Mouse (Mus musculus) fat pad, adult 2 months (tissue): ENCODE measurements at regions not wholly inside any gene's neighbourhood (a gene's known extent, or its start where the extent isn't known, plus 50 kb on each side); places are given as distances from the start of the nearest gene placed in this dataset.

Source experiments
- DNase-seq: peaks from one replicate; pipeline ENCODE4 v3.0.0-alpha.2; 2011; ENCODE audit warnings: low read depth, low spot score; ENCODE audit errors: extremely low read depth

- DNase-seq, result no peak
Measured at GRCm38 (mm10) chr4:142967604-142968003, 245.2 kb downstream of the Prdm2 start.

GRCm38 (mm10) chr4:142956832-142957429 is 255.9 kb downstream of the Prdm2 start:
- no peak for DNase-seq

DNA sequence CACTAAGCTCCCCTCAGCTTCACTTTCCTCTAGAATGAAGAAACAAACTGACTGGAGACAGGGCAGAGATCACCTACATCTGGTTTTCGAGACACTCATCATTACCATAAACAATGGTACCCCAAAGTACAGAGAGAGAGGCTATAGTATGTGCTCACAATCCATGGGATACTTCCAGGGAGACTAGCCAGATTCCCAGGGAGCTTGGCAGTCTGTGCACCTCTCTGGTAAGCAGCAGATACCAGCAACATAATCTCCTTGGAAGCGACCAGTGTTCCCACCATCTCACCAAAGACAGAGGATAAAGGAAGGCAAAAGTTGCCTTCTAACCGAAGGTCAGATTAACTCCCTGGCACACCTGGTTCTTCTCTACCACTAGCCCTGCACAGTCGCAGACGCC is 256.4 kb downstream of the Prdm2 start:
- DNase-seq, result no peak

DNA sequence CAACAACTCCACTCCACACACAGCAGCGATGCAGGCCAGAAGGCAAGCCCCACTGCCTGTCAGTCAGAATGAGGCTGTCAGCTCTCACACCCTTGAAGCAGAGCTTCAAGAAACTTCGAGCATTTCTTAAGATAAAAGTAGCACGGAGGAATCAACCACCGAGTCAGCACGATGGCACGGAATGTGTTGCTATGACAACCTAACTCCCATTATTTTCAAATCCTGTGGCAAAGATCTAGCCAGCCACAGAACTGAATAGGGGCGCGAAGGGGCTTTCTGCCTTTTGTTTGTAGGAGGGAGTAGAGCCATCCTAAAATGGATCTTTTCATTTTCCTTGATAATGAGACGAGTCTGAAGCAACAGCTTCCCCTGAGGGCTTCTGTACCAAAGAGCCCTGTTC is 259.1 kb downstream of the Prdm2 start:
- no peak for DNase-seq

DNA sequence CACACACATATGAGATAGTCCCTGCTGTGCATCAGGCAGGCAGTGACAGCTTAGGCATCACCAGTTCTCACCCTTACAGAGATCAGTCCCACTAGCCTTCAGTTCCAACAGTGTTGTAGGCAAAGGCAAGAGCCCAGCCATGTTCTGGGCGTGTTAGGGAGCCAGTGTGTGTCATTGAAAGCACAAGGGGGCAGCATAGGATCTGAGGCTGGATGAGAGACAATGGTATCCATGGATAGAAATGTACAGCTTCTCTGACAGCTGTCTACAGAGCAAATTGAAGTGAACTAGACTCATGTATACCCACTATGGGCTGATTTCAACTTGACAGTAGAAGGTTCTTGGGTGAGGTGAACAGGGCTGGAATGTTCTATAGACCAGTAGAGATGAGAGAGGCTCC is 259.9 kb downstream of the Prdm2 start:
- DNase-seq, result no peak

- no peak for DNase-seq
Measured at GRCm38 (mm10) chr4:142947673-142948072, 265.1 kb downstream of the Prdm2 start.

DNA sequence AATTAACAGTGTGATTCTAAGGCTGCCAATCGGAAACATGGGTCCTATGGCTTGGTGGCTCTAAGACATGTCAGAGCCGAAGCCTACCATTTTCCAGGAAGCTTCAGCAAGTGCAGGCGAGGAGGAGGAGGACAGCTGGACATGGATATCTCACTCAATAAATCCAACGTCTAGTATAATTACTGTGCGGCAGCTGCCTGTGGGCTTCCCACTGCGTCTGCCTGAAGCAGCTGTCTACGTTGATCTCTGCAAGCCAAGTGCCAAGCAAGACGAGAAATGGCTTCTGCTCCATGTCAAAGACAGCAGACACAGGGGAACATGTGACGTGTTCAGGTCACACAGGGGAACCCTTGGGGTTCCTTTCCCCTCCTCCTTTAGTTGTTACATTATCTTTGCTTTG is 279.2 kb downstream of the Prdm2 start:
- no peak for DNase-seq

DNA sequence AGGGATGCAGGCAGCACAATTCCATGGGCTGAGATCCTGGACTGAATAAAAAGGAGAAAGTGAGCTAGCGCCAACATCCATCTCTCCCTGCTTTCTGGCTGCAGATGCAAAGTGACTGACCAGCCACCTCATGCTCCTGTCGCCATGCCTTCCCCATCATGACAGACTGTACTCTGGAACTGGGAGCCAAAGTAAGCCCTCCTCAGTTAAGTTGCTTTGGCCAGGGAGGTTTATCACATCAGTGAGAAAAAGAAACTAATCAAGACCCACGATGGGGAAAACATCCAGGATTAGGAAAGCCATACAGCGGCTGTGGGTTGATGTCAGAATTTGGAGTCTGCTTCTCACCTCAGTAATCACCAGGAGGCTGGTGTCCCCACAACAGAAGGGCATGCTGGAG is 283.6 kb downstream of the Prdm2 start:
- DNase-seq, result no peak

DNA sequence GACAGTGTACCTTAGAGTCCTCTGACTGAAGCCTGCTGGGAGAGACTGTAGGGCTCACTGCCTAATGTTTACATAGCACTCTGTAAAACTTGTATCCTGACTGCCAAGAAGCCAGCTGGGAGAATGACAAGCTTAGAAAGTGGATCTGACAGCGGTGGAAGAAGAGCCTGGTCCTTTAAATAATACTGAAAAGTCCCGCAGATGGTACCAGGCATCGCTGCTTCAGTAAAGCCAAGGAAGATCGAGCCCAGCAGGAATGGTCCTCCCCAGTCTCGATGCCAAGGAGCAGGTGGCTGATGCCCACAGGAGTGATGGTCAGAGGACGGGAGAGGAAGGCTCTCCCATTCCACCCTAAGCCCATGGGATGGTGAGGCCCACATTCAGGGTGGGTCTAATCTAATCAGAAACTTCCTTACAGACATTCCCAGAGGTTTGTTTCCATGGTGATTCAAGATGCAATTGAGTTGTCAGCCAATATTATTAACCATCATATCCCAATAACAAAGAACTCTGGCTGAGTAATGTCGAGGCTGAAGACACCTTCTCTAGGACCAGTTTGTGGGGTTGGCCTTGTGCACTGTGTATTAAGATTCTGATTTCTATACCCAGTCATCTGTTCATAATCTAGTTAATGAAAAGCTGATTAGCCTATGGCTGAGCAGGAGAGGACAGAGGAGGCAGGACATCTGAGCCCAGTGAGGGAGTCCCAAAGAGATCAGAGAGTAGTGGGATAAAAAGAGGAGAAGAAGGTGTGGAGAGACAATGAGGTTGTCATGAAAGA is 285.3 kb downstream of the Prdm2 start:
- DNase-seq, result no peak

DNA sequence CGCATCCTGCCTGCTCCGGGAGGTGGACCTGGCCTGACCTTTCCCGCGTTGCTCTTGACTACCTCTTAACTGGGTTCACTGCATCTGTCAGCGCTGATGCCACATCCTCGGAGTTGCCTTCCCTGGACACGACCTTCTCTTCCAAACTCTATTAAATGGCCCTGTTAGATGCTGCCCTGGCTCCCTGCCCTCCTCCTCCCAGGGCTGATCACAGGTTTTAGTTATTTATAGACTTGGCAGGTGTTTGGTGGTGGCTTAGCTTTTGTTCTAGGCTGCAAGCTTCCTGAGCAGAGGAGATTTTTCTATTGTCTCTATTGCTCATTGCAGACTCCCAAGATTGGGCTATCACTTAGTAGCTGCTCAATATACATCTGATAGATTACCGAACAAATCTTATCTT is 287.7 kb downstream of the Prdm2 start:
- no peak for DNase-seq

DNA sequence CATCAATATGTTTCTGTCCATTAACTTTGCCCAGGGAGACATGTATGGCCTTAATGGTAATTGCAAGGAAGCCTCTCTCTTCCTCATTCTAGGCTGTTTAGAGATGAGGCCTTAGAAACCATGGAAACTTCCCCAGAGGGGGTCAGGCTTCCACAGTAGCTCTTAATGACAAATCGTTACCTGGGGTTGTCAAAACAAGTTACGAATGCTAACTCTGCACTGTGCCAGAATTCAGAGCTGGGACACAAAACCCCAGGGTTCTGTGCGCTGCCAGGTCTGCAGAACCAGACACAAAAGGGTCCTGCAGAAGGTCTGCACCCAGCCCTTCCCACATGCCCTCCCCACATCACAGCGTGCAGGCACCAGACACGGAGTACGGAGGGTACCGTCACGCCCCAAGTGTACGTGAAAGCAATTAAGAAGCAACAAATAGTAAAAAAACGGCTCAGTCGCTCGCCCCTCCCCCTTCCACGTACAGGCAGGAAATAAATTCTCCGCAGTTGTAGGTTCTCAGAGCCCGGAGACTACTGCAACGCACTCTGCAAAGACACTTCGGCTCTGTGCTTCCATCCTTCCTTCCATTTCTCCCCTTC is 303.3 kb downstream of the Prdm2 start:
- DNase-seq, result no peak

DNA sequence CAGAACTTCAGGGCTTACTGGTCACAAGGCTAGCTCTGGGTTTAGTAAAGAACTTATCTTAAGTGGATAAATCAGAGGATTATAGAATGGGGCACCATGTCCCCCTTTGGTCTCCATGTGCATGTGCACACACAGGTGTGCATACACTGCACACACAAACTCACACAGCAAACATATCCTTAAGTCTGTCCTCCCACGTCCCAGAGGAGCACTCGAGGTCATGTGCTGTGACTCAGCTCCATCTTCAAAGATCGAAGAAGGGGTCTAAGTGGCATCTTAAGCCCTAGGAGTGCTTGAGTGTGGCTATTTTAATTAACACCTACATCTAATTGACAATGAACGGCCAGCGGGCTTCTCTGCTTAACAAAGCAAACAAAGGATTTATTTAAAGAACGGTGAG is 304.0 kb downstream of the Prdm2 start:
- DNase-seq, result no peak

DNA sequence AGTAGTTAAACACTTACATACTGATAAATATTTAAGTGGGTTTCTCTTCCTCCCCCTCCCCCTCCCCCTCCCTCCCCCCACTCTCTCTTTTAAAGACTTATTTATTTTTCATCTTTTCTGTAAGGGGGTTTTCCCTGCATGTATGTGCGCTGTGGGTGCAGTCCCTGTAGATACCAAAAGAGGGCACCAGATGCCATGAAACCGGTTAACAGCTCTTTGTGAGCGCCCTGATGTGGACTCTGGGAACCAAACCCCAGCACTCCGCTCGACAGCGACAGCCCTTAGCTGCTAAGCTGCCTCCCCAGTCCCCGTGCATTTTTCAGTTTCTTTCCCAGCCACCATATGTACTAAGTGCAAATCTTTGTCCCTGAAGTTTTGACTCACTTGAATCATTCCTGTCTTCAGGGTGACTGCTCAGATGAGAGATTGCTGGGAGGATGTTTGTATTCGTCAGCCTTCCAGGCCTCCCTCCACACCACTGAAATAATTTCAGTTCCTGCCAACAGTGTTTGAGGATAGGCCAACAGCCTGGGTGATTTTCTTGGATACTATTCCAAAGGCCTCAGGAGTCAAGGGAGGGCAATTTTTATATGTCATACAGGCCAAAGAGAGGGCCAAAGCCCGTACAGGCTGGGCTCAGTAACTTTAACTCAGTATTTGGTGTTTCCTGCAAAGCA is 309.3 kb downstream of the Prdm2 start:
- no peak for DNase-seq

- no peak for DNase-seq
Measured at GRCm38 (mm10) chr4:142900792-142901191, 312.0 kb downstream of the Prdm2 start.

GRCm38 (mm10) chr4:142898994-142899393 is 313.8 kb downstream of the Prdm2 start:
- DNase-seq, result no peak

- no peak for DNase-seq
Measured at GRCm38 (mm10) chr4:142890711-142891110, 322.1 kb downstream of the Prdm2 start.

GRCm38 (mm10) chr4:142888891-142889290 is 323.9 kb downstream of the Prdm2 start:
- DNase-seq, result no peak

- no peak for DNase-seq
Measured at GRCm38 (mm10) chr4:142887876-142888275, 324.9 kb downstream of the Prdm2 start.

DNA sequence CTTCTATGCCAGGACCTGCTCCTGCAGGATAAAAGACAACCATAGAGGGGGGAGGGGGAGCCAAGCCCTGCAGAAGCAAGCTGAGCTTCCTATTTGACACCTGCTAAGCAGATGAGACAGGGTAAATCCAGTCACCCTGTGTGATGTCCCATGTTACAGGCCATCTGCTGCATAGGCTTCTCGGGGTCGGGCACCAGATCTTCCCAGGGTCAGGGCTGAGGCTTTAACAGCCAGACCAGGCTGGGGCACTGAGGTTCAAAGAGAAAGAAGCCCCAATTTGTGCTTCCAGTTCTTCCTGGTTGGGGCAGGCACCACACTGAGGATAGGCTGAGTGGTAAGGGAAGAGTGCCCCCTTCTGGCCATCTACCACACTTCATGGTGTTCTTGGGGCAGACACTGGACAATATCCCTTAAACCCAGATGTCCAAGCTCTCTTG is 332.5 kb downstream of the Prdm2 start:
- no peak for DNase-seq

GRCm38 (mm10) chr4:142876151-142876550 is 336.6 kb downstream of the Prdm2 start:
- DNase-seq, result no peak

DNA sequence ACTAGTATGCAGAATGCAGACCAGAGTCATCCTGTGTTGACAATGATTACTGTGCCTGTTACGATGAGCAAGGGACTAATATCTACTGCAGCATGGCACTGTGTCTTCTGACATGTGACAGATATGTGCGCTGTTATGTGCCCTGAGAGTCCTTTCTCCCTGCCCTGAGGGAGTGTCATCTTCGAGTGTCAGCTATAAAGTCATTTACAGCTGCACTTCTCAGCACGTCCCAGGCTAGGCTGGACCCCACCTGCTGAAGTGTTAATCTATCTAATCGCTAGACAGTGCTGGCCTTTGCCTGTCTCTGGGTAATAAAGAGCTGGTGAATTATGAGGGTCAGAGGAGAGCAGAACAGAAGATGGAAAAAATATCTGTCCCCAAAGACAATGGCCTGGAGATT is 337.7 kb downstream of the Prdm2 start:
- DNase-seq, result no peak

DNA sequence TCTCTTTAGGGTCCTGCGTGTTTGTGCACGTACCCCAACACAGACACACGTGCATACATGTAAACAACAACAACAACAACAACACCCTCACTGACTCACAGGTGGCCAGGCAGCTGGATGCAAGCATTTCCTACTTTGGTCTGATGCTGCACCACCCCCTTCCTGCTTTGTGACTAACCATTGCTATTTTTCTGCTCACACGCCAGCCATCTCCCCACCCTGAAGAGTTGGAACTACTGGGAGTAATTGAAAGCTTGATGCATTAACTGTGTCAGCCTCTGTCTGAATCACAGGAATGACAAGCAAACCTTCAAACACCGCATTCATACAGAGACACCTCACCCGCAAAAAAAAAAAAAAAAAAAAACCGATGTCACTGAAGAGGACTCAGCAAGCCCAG is 346.5 kb downstream of the Prdm2 start:
- no peak for DNase-seq
